Mouse (Mus musculus) embryo, embryonic 9.5 days (tissue): ENCODE measurements around the gene Ltbp1.

Source experiments
- DNase-seq: peaks from one replicate; pipeline ENCODE4 v3.0.0-alpha.2; 2017; ENCODE audit errors: extremely low spot score

Ltbp1 gene

DNA sequence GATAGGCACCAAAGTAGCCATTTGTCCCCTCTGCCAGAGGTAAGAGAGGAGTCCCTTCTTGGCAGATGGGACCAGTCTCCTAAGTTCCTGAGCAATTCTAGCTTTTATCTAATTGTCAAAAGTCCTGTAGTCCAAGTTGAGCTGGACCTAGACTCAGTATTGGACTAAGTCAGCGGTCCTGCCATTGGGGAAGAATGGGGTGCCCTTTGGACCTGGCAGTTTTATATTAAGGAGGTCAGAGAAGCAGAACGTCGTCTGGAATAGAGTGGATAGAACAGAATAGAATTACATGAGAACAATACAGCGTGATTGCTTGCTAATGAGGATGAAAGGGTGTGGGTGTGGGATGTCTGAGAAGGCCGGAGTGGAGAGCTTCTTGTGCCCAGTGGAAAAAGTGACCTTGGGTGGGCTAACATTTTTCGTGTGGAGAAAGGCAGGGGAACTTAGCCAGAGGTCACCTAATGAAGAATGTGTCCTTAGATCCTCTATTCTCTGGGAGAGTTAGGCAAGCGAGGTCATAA, 167.4 kb downstream of the Ltbp1 start:
- DNase-seq = no peak

DNA sequence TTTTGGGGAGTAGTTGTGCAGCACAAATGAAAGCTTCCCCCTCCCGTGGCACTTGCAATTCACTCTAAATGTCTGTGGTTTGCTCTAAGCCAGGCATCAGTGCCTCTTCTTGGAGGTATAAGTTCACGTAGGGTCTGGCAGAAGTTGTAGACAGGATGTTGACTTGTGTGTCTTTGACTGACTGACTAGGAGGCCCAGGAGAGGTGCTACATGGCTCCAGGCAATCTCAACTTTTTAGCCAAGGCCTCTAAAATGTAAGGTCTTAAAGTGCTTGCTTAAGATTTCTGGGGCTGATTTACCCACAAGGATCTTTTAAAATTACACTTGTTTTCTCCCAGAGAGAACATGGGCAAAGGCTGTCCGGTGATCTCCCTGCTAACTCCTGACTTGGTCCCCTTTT, 169.1 kb downstream of the Ltbp1 start:
- DNase-seq = no peak

DNA sequence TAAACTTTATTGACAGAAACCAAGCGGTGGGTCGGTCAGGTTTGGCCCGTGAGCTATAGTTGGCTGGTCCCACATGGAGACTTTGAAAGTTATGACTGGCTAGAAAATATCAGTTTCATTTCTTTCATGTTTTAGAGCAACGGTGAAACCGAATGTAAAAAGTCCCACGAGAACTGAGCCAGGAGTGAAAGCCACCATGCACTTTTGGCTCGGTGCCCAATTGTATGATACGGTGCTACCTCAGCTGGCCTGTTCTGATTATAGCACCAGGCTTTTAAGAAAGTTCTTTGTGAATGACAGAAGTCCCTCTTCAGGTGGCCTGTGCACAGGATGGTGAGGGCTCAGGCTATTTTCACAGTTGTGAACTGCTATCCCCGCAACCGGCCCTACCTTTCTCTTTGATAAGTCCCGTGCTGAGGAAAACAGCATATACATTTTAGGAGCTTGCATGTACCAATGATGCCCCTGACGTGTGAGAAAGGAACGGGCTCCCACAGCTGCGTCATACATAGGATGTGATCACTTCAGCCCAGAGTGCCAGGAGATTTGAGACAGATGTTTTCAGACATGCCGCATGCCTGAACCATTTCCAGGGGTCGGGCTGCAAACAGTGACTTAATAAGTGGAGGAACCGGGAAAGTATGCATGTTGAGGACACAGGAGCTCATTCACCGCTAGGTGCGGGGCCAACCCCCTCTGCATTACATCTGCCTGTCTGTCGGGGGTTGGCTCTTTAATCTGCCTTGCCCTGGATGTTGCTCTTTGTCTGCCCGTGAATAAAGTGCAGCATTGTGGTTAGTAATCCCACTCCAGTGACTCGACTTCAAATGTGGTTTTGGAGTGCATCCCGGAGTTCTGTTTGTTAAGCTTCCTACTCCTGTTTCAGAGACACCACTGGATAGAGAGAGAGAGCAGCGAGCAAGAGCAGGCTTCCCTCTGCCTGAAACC, 172.8 kb downstream of the Ltbp1 start:
- DNase-seq = peak; percentile 15

DNA sequence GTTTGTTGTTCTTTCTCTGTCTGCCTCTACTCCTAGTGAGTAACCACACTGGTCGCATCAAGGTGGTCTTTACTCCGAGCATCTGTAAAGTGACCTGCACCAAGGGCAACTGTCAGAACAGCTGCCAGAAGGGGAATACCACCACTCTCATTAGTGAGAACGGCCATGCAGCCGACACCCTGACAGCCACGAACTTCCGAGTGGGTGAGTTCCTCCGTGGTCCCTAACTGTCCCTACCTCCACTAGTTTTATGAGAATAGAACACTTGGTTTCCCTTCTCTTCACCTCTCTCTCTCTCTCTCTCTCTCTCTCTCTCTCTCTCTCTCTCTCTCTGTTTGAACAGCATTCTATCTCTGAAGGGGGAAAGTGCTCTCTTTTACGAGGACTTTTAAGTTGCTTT, 173.6 kb downstream of the Ltbp1 start:
- no peak for DNase-seq

DNA sequence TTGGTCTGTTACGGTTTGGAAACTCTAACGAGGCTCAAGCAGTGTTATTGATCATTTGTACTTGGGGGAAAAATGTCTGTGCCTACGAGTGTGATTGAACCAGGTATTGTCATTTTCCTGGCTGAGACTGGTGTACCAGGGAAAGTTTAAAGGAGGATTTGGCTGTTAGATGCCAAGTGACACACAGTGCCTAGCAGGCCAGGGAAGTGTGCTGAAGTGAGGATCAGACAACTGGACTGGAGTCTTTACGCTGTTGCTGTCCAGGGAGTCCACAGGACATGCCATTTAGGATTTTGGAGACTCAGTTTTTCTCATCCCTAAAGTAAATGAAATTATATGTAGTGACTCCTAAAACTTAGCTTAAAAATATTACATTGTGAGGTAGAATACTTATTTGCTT, 174.9 kb downstream of the Ltbp1 start:
- no peak for DNase-seq

DNA sequence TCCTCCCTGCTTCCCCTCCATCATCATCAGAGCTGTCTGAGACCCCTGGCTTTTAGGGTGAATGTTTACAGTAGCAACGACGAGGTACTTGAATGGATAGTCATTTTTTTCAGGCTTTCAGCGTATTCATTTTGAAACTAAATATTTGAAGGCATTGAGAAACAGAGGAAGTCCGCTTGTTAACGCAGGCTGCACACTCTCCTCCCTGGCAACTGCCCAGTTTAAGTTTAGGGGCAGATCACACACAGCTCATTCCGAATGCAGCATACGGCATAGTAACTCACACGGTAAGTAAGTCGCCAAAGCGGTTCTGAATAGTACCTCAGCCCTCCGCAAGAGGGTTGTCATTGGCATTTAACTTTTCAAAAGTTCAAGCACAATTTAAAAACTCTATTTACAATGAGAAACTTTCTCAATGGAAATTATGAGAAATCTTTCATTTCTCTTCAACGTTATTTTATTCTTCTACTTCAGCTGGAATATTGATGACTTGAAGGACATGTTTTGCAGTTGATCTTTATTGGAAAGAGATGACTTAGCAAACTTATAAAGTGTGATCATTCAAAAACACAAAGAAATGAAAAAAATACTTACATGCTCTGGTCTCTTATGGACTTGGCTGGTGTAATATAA, 175.7 kb downstream of the Ltbp1 start:
- no peak for DNase-seq

DNA sequence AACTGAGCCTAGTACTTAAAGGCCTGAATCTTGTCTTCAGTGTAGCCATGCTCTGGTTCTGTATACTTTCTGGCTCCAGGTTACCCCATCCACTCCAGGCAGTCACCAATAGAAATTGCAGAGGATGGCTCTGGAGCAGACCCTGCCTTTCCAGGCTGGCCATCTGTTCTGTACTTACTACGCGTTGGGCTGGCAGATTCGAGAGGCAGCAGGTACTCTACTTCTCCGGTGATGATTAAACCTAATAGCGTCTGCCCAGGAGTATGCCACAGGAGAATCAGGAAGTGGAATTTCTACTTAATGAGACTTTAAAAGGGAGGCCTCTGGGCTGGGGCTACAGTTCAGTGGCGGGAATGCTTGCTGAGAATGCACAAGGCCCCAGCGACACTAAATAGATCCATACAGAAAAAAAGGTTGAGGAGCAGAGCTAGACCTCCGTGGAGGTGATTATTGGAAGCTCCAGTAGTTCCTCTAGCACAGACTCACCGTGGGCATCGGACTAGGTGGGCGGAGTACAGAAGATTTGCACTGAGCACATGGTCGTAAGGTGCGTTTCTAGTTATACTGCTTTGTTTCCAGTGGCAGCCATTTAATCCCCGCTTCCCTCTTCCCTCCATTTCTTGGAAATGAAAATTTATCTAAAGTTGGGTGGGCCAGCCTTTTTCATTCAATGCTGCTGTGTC, 177.1 kb downstream of the Ltbp1 start:
- no peak for DNase-seq

DNA sequence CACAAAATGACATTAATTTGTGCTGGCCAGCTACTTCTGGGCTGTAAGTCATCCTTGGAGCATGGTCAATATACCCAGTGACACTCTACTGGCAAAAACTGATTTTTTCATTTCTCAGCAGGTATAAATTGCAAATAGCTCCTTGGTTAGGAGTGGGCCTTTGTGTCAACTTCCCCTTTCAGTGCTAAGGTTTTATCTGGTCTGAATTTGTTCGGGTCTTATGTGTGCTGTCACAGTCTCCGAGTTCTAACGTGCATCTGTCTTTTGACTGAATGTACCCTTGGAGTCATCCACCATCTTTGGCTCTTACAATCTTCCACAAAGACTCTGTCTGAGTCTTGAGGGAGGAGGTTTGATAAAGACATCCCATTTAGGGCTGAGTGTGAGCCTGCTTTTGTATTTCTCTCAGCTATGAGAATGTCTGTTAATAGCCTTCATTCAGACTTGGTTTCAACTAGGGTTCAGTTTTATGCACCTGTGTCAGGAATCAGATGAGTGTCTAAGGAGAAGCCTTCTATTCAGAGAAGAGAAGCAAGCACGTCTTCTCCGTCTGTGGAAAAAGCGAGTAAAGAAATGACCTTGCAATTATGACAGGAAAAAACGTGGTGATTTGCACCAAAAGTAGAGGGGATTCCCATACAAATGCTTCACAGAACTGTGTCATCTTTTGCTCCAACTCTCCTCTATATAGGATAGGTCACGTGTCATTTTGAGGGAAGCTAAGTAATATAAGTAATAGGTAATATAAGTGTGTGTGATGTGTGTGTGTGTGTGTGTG, 181.6 kb downstream of the Ltbp1 start:
- DNase-seq = no peak

DNA sequence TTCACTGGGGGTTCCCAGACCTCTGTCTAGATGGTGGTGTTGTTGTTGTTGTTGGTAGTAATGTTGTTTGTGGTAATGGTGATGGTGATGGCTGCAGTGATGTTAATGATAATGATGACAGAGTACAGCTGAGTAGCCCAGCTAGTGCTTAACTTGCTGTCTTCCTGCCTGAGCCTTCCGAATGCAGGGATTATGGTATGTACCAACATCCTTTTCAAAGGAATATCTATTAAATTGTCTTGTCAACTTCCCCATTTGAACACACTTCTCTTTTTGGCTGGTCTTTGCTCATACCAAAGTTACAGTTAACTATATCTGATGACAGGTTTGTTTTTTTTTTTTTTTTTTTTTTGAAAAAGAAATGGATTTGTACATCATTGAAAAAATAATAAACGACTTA, 191.6 kb downstream of the Ltbp1 start:
- no peak for DNase-seq

DNA sequence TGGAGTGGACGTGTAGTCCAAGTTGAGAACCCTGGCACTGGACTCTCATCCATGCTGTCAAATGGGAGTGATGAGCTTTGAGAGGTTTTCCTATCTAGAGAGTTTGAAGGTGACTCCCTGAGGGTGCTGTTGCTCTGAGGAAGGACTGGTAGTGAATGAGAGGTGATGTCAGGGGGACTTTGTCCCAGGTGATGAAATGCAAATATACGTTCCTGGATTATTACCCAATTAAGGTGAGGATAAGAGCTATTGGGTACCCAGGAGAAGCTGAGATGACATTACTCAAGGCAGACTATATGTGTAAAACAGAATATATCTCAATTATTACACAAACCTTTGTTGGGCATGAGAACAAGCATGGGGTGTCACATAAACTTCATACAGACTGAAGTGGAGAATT, 193.4 kb downstream of the Ltbp1 start:
- no peak for DNase-seq

DNA sequence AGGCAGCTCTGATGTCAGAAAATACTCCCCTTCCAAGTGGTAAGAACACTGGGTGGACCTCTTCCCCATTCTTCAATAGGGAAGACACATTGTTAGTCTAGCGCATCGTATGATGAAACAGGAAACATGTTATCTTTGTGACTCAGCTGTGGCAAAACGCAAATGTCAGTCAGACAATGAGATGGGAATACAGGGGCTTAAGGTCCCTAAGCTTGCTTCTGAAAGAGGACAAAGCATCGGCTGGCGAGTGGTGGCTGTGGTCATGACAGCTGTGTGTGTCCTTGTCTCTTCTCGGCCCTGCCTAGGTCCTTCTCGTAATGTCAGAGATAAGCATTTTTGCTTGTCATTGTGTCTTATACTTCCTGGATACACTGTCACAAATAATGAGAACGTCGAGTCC, 194.3 kb downstream of the Ltbp1 start:
- DNase-seq = no peak

DNA sequence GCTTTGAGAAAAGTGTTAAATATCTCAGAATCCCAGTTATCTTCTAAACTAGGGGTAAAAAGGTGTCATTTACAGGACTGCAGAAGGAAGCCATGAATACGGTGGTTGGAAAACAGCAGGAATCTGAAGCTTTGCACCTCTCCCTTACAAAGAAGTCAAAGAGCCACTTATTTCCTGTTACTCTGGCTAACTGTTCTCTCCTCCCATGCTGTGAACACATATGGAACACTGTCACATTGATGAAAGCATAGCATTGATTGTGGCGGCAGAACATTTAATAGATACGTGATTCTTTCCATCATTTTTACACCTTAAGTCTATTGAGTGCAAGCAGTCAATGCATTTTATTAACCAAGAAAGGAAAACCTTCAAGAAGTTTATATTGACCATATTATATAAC, 196.9 kb downstream of the Ltbp1 start:
- DNase-seq = no peak

DNA sequence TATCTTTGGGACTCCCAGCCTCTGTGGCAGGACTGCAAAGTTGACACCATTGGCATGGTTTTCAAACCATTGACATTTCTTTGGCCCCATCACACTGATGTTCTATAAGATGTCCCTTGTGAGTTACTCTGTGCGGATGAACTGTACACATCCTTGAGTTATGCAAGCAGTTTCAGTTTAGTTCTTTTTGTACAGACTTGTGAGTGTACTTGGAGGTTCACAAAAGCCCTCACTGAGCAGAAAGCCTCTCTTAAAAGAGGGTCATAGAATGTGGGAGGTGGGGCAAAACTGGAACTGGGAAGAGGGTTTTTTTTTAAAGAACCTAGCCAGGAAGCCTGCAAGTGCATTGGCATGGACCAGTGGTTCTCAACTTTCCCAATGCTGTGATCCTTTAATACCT, 198.7 kb downstream of the Ltbp1 start:
- no peak for DNase-seq

DNA sequence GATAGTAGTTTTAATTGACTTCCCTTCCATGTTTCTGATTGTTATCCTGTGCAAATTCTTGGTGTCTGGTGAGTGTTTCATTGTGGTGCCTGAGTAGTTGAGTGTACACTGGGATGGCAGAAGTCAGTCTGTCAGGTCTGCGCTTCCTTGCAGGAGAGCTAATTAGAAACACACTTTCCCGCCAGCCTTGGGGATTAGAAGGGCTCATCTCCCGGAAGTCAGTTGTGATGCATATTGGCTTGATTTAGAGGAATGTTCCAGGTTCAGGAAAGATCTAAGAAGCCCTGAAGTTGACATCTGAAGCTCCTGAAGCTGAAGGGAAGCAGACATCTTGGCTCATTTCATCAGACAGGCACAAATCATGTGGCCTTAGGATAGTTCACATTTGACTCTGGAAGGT, 200.9 kb downstream of the Ltbp1 start:
- DNase-seq = peak; percentile 40

DNA sequence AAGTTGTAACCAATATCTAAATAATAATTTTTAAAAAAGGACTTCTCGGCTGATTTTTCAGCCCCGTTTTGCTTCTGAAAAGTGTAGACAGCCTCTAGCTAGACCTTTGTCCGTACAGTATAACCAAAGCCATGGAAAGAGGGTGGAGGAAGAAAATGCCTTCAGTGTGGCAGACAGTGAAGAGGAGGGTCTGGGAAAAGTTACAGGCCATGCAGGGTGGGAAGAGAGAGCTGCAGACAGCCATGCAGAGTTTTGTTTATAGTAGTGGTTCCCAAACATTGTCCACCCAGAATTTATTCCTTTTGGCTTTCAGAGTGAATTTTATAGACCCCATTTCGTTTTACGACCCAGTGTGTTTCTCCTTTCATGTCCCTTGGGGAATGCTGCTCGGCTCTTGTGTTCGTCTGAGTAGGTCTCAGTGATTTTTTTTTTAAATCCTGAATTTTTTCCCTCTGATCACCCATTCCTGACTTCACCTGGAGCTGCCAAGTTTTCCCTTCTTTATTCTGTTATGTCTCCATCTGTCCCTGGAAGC, 202.9 kb downstream of the Ltbp1 start:
- DNase-seq = no peak

DNA sequence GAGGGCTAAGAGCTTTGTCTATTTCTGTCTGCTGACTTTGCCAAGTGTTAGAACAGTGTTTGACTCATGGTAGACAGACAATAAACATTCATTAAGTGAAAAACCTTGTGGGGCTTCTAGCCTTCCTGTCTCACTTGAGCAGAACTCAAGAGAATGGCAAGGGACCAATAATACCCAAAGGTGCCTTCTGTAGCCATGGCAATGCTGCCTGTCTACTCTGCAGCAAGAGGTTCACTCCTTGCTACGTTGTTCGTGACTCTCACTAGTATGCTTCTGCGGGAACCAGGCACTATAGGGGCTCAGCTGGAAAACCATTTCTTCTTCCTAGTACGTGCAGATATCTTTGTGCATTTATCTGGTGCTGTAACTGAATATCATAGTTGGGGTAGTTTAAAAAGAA, 205.2 kb downstream of the Ltbp1 start:
- no peak for DNase-seq

DNA sequence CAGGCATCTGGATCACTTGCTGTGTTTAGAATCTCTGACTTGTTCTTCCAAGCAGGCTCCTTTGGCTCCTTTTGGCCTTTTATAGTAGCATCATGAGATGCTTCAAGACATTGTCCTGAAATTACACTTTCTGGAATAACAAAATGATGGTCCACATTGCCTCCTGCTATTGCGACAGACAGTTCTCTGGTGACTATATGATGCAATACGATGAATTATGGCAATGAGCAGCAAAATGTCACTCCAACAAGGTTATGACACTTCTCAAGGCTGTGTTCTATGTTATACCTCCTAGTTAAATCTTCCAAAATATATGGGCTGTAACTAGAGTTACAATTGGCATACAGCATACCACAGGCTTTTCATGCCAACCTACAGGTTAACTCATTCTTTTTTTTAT, 211.0 kb downstream of the Ltbp1 start:
- DNase-seq = no peak

DNA sequence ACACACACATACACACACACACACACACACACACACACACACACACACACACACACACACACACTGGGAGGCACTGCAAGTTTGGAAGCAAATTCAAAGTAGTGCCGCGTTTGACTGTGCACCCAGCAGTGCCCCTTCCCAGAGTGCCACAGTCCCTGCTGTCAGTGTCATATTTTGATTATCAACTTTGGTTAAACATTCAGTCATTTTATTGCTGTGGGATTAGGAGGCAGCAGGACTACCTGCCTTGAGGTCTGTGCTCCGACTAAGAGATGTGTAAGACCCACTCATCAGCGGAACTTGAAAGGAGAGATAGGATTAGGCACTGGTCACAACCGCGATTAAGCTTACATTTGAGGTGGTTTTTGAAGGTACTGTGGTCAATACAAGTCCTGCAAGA, 213.3 kb downstream of the Ltbp1 start:
- DNase-seq = no peak

DNA sequence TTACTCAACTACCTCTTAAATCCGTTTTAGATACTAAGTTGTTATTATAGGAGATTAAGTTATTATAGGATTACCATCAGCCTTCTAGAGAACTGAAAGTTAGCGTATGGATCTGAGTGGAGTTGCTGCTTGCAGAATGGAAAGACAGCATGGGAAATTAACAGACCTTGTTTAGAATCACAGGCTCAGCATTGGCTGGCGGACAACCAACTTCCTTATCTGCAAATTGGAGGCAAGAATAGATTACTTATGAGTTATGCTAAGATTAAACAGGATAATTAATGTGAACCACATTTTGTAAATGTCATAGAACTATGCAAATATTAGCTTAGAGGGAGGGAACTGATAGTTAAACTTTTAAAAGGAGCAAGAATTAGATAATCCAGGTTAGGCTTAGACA, 223.0 kb downstream of the Ltbp1 start:
- DNase-seq = no peak

DNA sequence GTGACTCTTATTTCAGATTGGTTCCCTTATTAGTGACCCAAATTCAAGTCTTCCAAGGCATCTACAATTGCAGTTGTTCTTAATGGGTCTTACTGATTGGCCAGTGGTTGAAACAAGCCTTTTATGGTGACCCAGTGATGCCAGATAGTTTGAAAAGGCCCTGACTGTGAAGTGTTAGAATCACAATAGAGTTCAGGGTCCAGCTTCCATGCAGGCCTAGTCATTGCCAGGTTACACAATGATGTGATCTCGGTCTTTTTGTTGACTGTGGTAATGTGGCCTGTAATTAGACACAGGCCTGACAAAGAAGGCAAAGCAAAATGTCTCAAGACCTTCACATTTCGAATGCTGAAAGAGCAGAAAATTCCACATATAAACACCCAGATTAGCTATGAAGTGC, 227.8 kb downstream of the Ltbp1 start:
- no peak for DNase-seq

DNA sequence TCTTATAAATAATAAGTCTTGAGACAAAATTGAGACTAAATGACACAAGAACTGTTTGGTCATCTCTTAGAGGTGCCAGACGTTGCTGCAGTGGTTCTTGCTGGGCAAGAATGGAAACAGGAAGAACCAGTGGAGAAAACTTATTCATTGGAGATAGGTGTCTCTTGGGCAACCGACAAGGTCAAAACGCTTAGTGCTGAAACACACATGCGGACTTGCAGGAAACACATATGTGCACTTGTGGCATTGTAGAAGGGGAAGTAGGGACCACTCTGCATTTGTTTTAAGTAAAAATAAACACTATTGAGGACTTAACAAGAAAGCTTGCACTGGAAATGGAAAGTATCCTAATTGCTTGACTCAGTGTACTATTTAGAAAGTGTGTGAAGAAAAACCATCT, 228.6 kb downstream of the Ltbp1 start:
- DNase-seq = no peak

DNA sequence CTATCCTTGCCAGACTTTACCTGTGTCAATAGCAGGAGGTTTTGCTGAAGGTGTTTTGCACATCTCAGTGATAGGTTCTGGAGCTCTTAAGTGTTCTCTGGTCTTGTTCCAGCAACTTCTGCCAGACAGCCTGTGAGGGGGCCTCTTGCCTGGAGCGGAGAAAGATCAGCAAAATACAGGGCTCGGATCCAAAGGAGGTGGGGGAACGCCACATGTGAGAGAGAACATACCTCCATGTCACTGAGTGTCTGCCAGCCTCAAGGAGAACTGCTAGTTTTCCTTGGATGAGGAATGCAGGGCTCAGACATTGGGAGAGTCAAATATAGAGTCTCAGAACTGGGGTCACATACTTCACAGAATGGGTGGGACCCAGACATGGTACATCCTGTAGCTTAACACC, 230.4 kb downstream of the Ltbp1 start:
- DNase-seq = no peak
